Mouse (Mus musculus): ENCODE measurements around the gene Sbk3.

The Sbk3 gene

GRCm38 (mm10) chr7:4934160-4934914, 36.6 kb downstream of the Sbk3 start:
- CTCF ChIA-PET = no interaction called here

DNA sequence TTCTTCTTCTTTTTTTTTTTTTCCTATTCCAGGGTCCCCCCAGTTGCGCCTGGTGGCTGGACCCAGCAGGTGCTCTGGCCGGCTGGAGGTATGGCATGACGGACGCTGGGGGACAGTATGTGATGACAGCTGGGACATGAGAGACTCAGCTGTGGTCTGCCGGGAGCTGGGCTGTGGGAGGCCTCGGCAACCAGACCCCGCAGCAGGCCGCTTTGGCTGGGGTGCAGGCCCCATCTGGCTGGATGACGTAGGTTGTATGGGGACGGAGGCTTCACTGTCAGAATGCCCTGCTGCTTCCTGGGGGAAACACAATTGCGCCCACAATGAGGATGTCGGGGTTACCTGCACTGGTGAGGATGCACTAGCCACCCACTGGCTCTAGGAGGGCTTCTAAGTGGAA, 37.9 kb downstream of the Sbk3 start:
- CTCF ChIA-PET = interaction anchor here (0.6 kb wide), 1 partner anchor 66 kb away, joined by 3 read pairs; no protein-coding TSS in a partner anchor

DNA sequence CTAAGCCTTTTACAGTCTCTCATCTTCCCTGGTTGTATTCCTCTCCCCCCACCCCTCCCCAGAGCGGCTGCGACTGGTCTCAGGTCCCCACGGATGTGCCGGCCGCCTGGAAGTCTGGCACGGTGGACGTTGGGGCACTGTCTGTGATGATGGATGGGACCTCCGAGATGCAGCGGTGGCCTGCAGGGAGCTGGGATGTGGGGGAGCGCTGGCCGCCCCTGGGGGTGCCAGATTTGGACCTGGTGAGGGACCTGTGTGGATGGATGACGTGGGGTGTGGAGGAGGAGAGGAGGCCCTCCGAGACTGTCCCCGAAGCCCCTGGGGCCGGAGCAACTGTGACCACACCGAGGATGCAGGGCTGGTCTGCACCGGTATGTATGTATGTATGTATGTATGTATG, 42.6 kb downstream of the Sbk3 start:
- CTCF ChIA-PET = no interaction called here

DNA sequence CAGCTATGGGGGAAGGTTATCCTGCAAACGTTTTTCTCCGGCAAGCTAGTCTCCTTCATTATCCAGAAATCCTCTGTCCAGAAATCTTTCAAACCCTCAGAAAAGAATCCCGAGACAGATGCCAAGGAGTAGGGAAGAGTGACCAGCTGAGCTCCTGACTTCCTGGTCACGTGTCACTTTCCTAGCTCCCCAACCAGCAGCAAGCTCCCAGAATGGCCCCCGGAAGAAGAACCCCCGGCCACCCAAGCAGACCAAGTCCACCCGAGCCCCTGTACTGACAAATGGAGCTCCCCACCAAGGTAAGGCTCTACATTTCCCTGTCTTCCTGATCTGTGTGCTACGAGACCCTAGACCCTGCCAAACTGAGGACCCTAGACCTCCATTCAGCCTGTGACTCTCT, 43.3 kb downstream of the Sbk3 start:
- CTCF ChIA-PET = no interaction called here

GRCm38 (mm10) chr7:4926849-4927248, 44.1 kb downstream of the Sbk3 start:
- CTCF ChIA-PET = interaction anchor here (1.2 kb wide), 1 partner anchor 13 kb away, joined by 3 read pairs; no protein-coding TSS in a partner anchor

DNA sequence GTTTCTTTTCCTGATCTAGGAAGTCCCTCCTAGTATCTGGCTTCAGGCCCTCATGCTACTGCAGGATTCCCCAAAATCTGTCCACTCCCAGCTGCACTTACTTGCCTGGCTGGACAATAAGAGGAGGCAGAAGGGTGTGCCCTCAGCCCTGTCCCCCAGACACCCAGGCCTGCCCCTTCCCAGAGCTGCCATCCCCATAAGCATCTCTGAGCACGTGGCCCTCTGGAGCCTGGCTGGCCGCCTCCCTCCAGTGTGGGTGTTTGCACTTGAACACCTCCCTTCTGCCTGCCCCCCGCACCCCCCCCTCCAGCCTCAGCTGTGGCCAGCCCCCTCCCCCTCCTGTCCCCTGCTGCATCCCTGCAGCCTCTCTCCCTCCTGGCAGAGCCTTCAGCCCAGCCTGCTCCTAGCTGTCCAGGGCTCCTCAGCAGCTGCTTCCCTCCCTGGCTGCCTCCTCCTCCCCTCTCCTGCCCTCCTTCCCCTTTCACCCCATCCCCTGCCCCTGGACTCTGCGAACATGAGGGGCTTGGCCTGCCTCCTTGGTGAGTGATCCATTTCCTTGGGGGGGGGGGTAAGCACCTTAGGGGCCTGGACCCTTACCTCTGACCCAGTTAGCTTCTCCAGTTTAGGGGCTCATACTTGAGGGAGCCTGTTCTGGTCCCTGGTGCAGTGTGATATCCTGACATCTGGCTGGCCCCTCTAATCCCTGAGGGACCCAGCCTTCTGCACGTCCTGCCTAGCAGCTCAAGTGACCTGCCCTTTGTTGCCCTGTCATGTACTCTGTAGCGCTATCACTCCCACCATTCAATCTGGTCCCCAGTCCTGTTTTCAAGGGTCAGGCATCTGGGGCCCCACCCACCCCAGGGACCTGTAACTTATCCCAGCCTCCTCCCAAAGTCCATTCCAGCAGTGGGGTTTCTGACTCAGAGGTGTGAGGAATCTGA, 45.3 kb downstream of the Sbk3 start, which contains the start of gene Ssc5d:
Ssc5d (plus strand) TSS at position 345 of the 941 bp plus-strand sequence.
- CTCF ChIA-PET = interaction anchor here (0.6 kb wide), 3 partner anchors 20 to 494 kb away, joined by 4 to 6 read pairs (median 4); partner anchors contain the start of gene Eps8l1

- CTCF ChIA-PET = interaction anchor here (0.6 kb wide), 2 partner anchors 21 to 494 kb away, joined by 4 to 6 read pairs; no protein-coding TSS in a partner anchor
Measured at GRCm38 (mm10) chr7:4924891-4925301, 46.1 kb downstream of the Sbk3 start.

- CTCF ChIA-PET = no interaction called here
Measured at GRCm38 (mm10) chr7:4924483-4924882, 46.5 kb downstream of the Sbk3 start.

GRCm38 (mm10) chr7:4923586-4924364, 47.2 kb downstream of the Sbk3 start:
- CTCF ChIA-PET = no interaction called here

- CTCF ChIA-PET = interaction anchor here (1.1 kb wide), 1 partner anchor 12 kb away, joined by 3 read pairs; no protein-coding TSS in a partner anchor
Measured at GRCm38 (mm10) chr7:4922931-4923565, 47.9 kb downstream of the Sbk3 start.

DNA sequence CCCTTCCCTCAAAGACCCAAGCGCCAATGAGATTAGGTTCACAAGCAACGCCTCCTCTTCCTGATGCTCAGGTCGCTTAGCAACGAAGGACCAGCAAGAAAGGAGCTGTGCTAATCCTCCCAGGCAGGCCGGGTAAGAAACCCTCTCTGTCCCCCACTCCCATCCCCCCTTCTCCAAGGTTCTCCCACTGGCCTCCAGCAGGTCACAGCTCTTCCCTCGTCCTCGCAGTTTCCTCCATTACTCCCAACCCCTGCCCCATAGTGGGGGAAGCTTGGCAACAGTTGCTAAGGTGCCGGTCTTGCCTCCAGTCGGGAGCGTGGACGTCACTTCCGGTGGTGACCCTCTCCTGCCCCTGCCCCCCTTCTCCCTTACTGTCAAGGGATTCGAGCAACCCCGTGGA, 48.5 kb downstream of the Sbk3 start:
- CTCF ChIA-PET = interaction anchor here (1.1 kb wide), 1 partner anchor 11 kb away, joined by 3 read pairs; no protein-coding TSS in a partner anchor

GRCm38 (mm10) chr7:4921824-4922482, 49.0 kb downstream of the Sbk3 start, which contains the start of gene Nat14:
Gene Nat14 (plus strand): TSS chr7:4922028.
- CTCF ChIA-PET = interaction anchor here (1.1 kb wide), 1 partner anchor 11 kb away, joined by 3 read pairs; no protein-coding TSS in a partner anchor

GRCm38 (mm10) chr7:4920976-4921823, 49.8 kb downstream of the Sbk3 start:
- CTCF ChIA-PET = no interaction called here

DNA sequence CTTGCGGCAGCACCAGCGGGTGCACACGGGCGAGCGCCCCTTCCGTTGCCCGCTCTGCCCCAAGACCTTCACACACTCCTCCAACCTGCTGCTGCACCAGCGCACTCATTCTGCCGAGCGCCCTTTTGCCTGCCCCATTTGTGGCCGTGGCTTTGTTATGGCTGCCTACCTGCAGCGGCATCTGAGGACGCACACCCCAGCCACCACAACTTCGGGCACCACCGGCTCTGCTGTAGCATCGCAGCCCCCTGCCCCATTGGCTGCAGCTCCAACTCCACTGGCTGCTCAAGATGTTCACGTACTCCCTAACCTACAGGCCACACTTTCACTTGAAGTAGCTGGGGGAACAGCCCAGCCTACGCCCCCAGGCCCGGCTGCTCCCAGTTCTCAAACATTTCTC, 50.5 kb downstream of the Sbk3 start:
- CTCF ChIA-PET = no interaction called here

DNA sequence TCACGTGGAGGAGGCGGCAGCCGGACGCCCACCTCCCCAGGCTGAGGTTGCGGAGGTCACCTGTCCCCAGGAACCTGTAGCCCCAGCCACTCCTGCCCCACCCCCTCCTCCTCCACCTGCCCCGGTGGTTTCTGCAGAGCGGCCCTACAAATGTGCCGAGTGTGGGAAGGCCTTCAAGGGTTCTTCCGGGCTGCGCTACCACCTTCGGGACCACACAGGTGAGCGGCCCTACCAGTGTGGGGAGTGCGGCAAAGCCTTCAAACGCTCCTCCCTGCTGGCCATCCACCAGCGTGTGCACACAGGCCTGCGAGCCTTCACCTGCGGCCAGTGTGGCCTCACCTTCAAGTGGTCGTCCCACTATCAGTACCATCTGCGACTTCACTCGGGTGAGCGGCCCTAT, 51.0 kb downstream of the Sbk3 start:
- CTCF ChIA-PET = no interaction called here

- CTCF ChIA-PET = no interaction called here
Measured at GRCm38 (mm10) chr7:4919096-4919495, 51.9 kb downstream of the Sbk3 start.

GRCm38 (mm10) chr7:4918681-4919080, 52.3 kb downstream of the Sbk3 start:
- CTCF ChIA-PET = no interaction called here

DNA sequence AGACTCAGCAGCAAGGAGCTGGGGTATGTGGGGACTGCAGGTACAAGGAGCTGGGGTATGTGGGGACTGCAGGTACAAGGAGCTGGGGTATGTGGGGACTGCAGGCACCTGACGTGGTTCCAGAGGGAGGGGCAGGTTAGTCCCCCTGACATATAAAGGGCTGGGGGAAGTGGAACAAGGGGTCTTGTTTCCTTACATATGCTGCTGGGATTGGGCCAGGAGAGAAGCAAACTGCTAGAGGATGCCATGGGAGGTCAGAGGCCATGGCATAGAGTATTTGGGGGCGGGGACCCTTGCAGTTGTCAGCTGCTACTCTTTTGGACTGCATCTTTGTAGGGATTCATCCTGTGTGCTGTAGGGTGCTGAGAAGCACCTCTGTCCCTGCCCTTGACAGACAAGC, 53.5 kb downstream of the Sbk3 start:
- CTCF ChIA-PET = no interaction called here

DNA sequence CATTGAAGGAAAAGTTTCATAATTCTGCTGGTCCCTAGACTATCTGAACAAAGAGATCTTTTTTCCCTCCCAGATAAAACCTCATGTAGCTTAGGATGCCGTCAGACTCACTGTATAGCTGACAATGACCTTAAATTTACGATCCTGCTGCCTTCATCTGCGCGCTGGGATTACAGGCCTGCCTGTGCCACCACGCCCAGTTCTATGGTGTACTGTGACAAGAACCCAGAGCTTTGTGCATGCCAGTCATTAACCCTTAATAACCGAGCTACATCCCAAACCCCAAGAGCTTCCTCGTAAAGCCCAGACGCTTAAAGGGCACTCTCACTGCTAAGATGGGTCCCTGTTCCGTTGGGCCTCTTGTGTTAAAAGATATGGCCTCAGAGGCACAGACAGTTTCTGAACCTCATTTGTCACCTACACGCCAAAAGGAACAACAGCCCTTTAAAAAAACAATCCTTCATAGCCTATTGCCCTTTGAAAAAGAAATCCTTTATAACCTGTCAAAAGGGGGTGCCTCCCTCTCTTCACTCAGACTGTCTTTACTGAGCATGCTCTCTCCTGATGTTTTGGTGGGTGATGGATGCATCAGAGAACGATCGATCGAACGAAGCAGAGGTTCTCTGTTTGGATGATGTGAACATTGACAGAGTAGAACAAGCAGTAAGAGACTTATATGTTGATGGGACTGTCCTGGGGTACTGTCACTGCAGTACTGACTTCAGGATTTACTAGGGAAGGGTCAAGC, 55.1 kb downstream of the Sbk3 start:
- CTCF ChIA-PET = no interaction called here

Data from spleen, embryonic (tissue).